Mouse (Mus musculus) left cerebral cortex, adult 18-20 months (tissue): ENCODE data around the gene Triap1. TPM values are rescaled to one million over a fixed set of nuclear protein-coding genes. Genes with fewer than 3 reads are reported as not detected.
"Not testable (repeated sequence)": the region's sequence is repeated elsewhere in the genome, so short reads cannot be mapped to it uniquely, and the experiment has no call there.

Experiments
- DNase-seq, 2 experiments: peaks; one replicate each; pipeline ENCODE4 v3.0.0; 2021 to 2022; ENCODE audit warnings: low spot score in 2 of 2, mixed read lengths in 1 of 2
- long read RNA-seq, 2 experiments: library from polyadenylated mRNA; stranded (forward); transcript quantifications; one replicate each; pipeline ENCODE4 v2.0.0; 2021
- total RNA-seq, 2 experiments: library from RNA; stranded (reverse); gene quantifications; 2 replicates each; pipeline ENCODE4 v1.2.3; 2021

Gene Triap1
- 10 to 100 TPM; 26.4 to 27.9 TPM for total RNA-seq
- long read RNA-seq, experiment 1, transcript Triap1-201 (2 exons, 1,088 nt), result major isoform, 23 of 24 reads
- long read RNA-seq, experiment 1, partial matches to known transcripts, result 1 of 24 reads
- long read RNA-seq, experiment 1, other reads (novel, unspliced or antisense), result 0 of 24 reads
- long read RNA-seq, experiment 2, transcript Triap1-201 (2 exons, 1,088 nt), result major isoform, 26 of 26 reads
- long read RNA-seq, experiment 2, partial matches to known transcripts, result 0 of 26 reads
- long read RNA-seq, experiment 2, other reads (novel, unspliced or antisense), result 0 of 26 reads

DNA sequence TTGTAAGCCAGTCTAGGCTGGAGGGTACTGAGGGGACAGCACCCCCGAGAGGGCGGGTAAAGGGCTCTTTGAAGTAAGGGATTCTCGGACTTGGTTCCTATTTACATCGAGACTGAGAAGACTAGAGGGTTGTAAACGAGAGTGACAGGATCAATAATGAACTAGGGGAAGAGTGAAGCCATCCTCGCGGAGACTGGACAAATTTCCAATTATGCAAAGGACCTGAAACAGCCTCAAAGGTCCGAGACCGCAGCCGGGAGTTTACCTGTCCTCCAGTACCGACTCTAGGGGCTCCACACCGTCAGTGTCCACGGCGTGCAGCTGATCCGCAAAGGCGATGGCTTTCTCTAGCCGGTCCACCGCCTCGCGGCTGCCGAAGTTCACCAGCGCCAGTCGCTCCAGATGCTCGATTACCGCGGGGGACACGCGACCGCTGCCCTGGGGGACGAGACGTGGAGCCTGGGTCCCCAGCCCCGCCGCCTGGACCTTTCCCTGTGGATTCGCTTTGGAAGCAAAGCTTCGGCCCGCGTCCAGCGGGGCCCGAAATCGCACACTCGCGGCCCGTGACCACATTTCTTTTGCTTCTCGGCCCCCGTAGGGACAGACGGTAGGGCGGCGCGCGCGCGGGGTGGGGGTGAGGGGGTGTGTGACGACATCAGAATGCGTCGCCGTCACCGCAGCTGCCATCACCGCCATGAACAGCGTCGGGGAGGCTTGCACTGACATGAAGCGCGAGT, at the start of gene Triap1, which contains the start of gene Gatc:
Gene Triap1, plus strand, starts transcription at position 649 of the 737 bp plus-strand sequence.
Gene Gatc, minus strand, starts transcription at position 602 of the 737 bp plus-strand sequence.
- peak; percentile 89 to 90 for DNase-seq

DNA sequence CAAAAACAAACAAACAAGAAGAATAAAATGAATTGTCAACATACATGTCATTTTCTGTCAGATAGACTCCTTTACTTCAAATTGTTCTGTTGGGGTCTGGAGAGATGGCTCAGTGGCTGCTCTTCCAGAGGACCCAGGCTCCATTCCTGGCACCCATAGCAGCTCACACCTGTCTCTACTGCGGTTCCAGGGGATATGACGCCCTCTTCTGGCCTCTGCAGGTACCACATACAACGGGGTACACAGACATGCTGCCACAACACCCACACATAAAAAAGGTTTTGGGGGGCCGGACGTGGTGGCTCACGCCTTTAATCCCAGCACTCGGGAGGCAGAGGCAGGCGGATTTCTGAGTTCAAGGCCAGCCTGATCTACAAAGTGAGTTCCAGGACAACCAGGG, 46.9 kb upstream of the Triap1 start:
- DNase-seq, result no peak

DNA sequence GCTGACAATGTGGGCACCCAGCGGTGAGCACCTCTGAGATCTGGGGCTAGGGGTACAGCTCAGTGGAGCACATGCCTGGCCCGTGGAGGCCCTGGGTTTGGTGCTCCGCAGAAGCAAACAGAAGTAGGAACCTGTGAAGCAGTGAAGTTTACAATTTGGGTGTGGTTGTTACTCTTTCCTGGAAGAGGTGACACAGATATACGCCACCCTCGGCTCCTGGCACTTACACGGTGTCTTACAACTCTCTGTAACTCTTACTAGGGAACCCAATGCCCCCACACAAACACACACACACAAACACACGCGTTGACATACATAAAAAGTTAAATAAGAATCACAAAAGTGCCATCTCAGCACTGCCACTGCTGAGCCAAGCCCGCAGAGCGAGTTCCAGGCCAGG, 44.7 kb upstream of the Triap1 start:
- DNase-seq, result no peak

DNA sequence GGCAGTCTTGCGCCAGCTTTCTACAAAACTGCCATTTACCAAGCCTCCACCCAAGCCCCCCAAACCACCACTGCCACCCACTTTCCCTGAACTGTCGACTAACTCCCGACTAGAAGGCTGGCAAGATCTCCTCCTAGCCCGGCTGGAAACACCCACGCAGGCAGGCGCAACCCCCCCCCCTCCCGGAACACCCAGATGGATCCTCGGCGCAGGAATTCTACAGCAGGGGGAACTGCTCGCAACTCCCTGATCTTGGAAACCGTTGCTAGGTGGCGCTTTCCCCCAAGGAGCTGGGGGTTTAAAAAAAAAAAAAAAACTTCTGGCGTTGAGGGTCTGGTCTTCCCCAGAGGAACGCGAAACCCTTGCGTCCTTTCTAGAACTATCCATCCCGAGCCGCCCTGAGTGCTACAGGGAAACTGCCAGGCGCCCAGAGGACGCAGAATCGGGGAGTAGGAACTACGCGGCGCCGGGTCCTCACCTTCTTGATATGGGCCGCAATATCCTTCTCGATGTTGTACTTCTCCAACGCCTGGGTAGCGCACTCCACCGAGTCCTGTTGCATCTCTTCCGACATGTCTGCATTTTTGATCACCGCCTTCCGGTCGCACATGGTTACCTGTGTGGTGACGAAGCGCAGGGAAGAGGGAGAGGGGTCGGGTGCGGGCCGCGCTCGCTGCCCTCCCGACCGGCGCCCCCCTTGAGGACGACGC, 40.8 kb upstream of the Triap1 start:
- peak; percentile 54 to 61 for DNase-seq

DNA sequence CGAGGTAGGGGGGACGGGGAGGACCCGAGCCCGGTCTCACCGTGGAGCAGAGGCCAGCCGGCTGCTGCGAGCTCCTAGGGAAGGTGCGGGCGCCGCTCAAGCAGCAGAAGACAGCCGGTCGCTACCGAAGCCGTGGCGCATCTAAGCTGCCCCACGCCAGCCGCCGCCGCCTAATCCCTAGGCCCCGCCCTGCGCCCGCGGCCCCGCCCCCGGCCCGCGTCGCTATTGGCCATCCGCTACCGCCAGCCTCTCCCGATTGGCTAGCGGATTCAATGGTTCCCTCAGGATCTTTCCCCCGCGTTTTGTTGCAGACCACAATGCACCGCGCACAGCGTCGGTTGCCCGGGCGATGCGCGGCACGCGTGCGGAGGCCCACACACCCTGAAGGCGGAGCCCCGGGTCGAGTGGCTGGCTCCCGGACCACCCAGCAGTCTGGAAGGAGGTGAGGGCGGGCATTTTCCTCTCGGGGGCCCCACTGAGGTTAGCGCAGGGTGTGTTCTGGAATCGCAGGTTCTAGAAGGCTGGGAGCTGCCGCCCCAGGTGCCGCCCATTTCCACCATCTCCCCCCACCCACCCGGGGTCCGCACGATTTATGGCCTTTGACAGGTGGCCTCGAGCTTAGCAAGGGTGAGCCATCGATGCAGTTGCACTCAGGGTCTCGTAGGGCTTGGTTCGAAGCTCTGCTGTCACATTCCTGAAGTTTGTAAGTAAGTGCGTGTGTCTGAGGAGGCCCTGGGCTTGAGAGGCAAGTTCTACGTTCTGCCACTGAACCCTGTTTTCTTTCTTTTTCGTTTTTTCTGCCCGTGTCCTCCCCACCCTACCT, 40.0 kb upstream of the Triap1 start, which contains the start of gene Dynll1:
Gene Dynll1, minus strand, starts transcription at position 208 of the 823 bp plus-strand sequence.
- DNase-seq, result peak; percentile 100

DNA sequence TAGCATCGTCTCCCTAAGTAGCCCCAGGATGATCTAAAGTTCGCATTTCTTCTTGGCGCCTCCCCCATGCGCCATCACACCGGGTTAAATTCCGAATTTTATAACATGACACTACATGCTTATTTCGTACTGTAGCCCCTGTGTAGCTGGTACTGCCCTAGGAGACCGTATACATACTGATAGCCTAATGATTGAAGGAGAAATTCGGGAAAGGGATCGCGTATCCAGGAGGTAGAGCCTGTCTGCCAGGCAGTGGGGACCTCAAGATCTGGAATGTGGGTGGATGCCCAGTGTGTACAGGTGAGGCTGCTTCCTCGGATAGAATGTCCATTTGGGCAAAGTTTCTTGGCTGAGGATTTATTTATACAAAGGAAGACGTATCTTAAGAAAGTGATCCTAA, 39.4 kb upstream of the Triap1 start:
- no peak for DNase-seq

DNA sequence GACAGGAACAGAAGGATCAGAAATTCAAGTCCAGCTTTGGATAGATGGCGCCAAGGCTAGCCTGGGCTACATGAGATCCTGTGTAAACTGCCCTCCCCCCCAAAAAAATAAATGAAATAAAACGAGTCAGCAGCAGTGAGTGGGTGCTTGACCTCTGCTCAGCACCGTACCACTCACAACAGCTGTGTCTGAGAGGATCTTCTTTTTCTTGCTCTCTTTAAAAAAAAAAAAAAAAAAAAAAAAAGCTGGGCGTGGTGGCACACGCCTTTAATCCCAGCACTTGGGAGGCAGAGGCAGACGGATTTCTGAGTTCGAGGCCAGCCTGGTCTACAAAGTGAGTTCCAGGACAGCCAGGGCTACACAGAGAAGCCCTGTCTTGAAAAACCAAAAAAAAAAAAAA, 38.8 kb upstream of the Triap1 start:
- DNase-seq, result not testable (repeated sequence)

DNA sequence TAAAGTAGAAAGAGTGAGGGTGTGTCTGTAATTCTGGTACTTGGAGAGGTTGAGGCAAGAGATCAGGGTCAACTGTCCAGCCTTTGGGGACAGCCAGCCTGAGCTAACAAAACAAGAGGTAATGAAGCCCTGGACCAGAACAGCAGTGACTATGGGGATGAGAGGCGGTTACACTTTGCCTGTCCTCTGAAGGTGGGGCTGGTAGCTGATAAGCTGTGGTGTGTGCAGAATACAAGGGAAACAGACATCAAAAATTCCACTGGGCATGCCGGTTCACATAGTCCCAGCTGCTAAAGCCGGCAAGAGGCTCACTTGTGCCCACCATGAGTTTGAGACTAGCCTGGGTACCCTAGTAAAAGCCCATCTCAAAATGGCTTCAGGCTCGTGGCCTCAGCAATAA, 28.7 kb upstream of the Triap1 start:
- DNase-seq, result no peak

DNA sequence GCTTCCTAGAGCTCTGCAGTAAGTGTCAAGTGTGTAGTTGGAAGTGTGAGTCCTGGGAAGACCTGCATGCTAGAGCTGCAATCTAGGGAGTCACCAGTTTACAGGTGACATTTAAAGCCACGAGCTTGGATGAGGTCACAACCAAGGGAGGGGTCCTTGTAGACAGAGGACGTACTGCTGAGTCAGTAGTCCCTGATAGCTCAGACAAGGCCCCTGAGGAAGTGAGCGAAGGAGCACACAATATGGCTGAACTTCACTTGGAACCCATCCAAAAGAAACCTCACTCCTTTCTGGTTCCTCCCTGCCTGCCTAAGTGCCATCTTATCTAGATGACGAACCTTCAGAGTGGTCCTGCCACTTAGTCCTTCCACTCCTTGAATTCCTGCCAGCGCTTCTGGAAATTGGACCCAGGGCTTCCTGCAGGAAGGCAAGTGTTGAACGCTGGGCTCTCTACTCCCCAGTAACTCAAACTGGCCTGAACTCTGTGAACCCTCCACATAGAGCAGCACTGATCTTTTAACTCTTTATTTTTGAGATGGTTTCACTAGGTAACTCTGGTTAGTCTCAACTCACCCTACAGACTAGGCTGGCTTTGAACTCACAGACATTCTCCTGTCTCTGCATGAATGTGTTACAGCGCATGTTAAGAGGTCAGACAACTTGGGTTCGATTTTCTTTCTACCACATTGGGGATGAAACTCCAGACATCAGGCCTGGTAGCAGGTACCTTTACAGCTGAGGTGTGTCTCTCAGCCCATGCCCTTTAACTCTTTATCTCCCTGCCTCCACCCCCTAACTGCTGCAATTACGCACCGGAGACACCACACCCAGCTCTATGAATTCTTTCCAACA, 28.0 kb upstream of the Triap1 start:
- no peak for DNase-seq

DNA sequence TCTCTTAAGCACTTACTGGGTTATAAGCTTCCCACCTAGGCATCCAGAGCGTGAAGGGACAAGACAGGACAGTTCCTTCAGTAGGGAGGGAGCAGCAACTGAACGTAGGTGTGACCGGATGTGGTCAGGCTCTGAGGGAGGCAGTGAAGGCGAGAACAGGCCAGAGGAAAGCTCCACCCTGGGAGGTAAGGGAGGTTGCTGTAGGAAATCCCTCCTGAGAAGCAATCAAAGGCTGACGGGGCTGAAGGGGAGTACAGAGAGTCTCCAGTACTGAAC, 27.4 kb upstream of the Triap1 start:
- no peak for DNase-seq

DNA sequence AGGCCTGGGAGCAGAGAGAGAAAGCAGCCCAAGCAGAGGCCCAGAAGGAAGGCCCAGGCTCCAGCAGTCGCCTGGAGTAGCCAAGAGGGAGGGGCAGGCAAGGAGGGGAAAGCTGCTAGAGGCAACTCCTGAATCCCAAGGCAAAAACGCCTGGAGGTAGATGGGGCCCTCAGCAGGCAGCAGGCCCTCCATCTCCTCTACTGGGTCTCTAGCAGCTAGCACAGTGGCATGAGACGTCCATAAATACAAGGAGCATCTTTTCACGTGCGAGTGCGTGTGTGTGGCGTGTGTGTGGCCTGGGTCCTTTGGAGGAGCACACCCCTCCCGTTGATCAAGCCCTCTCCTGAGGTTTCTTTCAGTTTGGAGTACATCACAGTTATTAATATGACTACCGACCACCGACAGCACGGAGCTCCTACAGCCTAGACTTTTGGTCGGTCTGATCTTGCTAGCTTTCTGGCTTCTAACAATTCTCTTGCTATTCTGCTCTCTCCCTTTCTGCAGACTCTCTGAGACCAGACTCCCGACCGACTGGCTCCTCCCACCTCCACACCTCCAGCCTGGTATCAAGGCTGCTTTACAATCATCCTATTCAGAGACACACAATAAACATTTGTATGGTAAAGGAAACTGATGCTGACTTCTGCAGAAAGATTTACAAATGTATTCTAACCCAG, 23.9 kb upstream of the Triap1 start:
- no peak for DNase-seq

DNA sequence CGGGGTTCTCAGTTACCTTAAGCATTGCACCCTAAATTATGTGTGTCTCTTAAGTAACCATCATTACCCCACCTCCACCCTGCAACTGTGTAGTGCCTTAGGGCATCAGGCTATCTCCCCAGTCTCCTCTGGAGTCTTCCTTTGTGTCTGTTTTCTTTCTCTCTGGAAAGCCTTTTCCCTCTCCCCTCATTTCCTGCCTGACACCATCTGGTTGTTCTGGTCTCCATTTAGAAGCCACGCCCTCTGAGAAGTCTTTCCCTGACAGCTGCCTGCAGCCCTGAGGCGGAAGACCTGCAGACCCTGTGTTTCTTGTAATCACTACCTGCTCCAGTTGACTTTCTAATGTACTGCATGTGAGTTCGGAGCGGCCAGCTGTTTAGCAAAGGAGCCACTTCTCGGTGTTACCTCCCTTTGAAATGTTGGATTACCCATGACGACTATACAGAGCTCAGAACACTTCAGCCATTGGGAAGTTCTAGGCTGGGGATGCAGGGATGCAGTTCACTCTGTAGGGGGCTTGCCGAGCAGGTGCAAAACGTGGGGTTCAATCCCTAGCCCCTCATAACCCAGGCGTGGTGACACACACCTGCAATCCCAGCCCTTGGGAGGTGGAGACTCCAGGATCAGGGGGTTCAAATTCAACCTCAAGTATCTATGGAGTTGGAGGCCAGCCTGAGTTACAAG, 23.2 kb upstream of the Triap1 start:
- DNase-seq, result no peak

DNA sequence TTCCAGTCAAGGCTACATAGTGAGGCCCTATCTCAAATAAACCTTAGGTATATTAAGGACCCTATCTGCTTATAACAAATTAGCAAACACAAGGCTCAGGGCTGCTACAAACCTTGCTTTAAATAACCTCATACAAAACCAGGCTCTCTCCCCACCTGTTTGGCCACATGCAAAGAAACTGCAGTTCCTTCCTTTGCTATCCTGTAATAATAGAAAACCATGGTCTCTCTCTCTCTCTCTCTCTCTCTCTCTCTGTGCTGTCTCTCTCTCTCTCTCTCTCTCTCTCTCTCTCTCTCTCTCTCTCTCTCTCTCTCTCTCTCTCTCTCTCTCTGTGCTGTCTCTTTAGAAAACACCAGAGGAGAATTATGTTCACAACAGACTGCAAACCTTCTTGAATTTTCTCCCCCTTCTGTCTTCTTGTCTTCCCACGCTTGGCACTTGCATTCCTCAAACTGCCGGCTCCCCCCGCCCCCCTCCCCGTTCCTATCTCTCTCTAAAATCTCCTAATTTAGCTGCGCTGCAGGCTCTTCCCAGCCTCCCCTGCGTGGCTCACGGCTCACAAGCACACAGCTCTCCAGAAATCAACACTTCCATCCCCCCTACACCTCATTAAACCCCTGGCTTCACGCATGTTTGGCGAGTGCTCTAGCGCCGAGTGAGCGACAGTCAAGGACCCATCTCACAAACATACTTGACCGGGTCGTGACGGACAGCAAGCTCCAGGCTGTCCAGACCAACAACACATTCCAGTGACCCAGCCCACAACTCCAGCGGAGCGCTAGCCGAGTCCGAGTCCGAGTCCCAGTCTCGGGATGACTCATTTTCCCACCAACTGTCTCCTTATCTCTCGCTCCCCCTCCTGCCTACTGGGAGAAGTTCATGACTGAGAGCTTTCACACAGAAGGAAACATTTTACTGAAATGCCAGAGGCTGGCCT, 21.8 kb upstream of the Triap1 start:
- peak; percentile 66 to 87 for DNase-seq

DNA sequence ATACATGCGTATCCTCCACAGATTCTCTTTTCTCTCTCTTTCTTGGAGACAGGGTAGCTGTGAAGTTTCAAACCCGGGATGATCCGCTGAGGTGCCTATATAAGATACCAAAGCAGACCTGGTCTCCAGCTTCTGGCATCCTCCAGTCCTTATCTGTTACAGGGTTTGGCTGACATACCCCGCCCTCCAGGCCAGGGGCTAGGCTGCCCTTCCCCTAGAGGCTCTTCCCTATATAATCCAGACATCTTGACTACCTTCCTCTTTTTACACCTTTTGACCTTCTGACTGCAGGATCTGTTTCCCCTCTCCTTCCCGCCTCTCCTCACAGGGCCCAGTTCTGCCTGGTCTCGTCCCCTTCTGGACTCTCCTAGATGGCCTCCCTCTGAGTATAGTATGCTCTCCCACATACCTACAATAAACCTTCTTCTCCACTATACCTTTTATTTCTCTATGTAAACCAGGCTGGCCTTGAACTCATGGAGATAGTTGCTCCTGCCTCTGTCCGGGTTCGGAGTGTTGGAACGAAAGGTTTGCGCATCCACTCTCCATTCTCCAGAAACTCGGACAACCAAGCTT, 14.7 kb upstream of the Triap1 start:
- DNase-seq, result no peak

DNA sequence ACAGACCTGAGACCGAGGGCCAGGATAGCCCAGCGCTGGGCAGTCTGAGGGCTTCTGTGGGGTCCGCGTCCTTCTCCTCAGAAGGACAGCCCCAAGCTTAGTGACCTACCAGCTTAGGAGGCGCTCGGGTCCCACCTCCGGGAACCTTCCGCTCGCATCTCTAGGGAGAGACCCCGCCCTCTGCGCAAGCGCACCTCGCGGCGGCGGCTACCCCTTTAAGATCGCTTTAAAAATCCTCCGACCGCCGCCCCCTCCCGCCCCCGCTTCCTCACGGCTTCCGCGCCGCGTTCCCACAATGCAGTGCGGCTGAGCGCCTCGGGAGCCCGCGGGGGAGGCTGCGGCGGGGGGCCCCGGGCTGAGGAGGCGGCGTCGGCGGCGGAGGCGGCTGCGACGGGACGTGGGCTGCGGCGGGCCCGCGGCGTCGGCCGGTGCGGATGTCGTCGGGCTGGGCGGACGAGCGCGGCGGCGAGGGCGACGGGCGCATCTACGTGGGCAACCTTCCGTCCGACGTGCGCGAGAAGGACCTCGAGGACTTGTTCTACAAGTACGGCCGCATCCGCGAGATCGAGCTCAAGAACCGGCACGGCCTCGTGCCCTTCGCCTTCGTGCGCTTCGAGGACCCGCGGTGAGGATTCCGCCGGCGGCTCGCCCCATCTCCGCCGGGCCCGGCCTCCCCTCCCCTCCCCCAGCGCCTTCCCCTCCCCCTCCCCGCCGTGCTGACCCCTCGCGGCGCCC, 14.0 kb upstream of the Triap1 start, which contains the start of gene Srsf9:
Gene Srsf9, plus strand, starts transcription at position 303 of the 735 bp plus-strand sequence.
- DNase-seq, result peak; percentile 92 to 95

DNA sequence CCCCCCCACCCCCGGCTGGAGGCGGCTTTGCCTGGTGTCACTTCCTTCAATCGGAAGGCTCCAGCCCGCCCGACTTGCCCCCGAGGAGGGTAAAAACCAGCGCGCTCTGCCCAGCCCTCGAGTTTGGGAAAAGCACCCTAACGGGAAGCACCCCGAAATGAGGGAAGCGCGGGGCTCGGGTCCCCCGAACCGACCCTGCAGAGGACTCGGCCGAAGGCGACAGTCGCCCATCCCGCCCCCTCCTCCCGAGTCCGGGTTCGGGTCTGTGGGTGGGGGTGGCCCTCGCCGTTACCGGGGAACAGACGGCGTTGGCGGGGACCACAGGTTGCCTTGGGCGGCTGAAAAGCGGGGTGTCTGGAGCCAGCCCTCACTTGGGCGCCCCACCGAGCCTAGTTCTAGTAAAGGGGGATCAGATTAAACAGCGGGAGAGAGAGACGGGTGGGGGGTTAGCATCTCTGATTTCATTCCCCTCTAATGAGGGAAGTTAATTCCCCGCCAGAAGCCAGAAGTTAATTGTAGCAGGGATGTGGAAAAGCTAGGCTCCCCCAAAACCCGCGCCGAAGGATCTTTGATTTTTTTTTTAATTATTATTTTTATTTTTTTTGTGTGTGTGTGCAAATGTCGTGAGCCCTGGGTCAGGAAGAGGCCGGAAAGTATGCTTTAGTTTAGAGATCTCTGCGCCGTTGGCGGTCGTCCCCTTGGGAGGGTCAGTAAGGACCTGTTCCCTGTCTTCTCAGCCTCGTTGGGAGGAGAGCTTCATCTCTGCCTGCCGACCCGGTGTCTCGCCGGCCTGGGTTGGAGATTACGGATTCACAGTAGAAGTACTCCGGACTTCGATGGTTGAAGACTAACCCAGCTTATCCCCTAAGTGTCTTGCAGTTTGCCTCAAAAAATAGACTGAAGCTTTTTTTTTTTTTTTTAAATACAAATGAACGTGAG, 13.1 kb upstream of the Triap1 start:
- no peak for DNase-seq
